Mouse (Mus musculus): ENCODE data around the gene Ap1m1.

DNA sequence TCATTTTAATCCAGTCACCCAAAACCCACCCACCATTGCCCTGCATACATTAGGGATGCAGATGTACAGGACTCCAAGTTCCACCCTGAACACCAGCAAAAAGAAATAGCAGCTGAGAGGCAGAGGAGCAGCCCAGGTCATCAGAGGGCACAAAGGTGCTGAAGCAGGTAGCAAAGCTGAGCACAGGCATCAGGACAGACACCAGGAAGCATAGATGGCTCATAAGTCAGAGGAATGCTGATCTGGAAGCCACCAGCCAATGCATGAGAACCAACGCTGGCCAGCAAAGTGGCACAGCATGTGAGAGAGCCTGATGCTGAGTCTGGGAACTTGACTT, 18.1 kb downstream of the Ap1m1 start:
- TF ChIP-seq CTCF (IDR thresholded peaks at IDR 0.05; ENCODE audit: low read depth, low read length) (no peak), POLR2A (IDR thresholded peaks at IDR 0.05; ENCODE audit: insufficient read depth, low read length) (no peak), EP300 (IDR thresholded peaks at IDR 0.05; ENCODE audit: insufficient read depth, low read depth, low read length) (no peak)

Measured in ES-Bruce4 (cell line).